Mouse (Mus musculus): ENCODE measurements around the gene Ppp4r3a. TPM values are rescaled to one million over a fixed set of nuclear protein-coding genes. Genes with fewer than 3 reads are reported as not detected.

Gene Ppp4r3a
- total RNA-seq, 2 experiments from 2014 or later = 43.2 to 43.4 TPM

GRCm38 (mm10) chr12:101028954-101029731, 54.4 kb downstream of the Ppp4r3a start, which contains the start of gene Ccdc88c:
TSS of gene Ccdc88c (minus strand) at chr12:101029056.
- peak; percentile 78 to 89 for DNase-seq (ENCODE audit: low spot score in 2 of 2)

GRCm38 (mm10) chr12:101028247-101028953, 55.1 kb downstream of the Ppp4r3a start:
- DNase-seq (ENCODE audit: low spot score in 2 of 2) = no peak

GRCm38 (mm10) chr12:101027451-101028246, 55.9 kb downstream of the Ppp4r3a start:
- DNase-seq (ENCODE audit: low spot score in 2 of 2) = peak in 1 of 2 experiments; percentile 47

GRCm38 (mm10) chr12:101026946-101027345, 56.6 kb downstream of the Ppp4r3a start:
- DNase-seq (ENCODE audit: low spot score in 2 of 2) = peak in 1 of 2 experiments; percentile 63

- no peak for DNase-seq (ENCODE audit: low spot score in 2 of 2)
These were observed 57.0 kb downstream of the Ppp4r3a start for GRCm38 (mm10) chr12:101026518-101026917.

- DNase-seq (ENCODE audit: low spot score in 2 of 2) = no peak
These were observed 57.5 kb downstream of the Ppp4r3a start for GRCm38 (mm10) chr12:101026025-101026424.

- no peak for DNase-seq (ENCODE audit: low spot score in 2 of 2)
These were observed 58.1 kb downstream of the Ppp4r3a start for GRCm38 (mm10) chr12:101025379-101025778.

GRCm38 (mm10) chr12:101024824-101025223, 58.7 kb downstream of the Ppp4r3a start:
- DNase-seq (ENCODE audit: low spot score in 2 of 2) = no peak

- DNase-seq (ENCODE audit: low spot score in 2 of 2) = no peak
These were observed 60.4 kb downstream of the Ppp4r3a start for GRCm38 (mm10) chr12:101023143-101023542.

GRCm38 (mm10) chr12:101022353-101022752, 61.1 kb downstream of the Ppp4r3a start:
- no peak for DNase-seq (ENCODE audit: low spot score in 2 of 2)

GRCm38 (mm10) chr12:101021484-101022226, 61.8 kb downstream of the Ppp4r3a start:
- DNase-seq (ENCODE audit: low spot score in 2 of 2) = no peak

- DNase-seq (ENCODE audit: low spot score in 2 of 2) = no peak
These were observed 63.1 kb downstream of the Ppp4r3a start for GRCm38 (mm10) chr12:101020210-101021015.

- DNase-seq (ENCODE audit: low spot score in 2 of 2) = no peak
These were observed 64.1 kb downstream of the Ppp4r3a start for GRCm38 (mm10) chr12:101019443-101019842.

- no peak for DNase-seq (ENCODE audit: low spot score in 2 of 2)
These were observed 64.5 kb downstream of the Ppp4r3a start for GRCm38 (mm10) chr12:101019031-101019430.

GRCm38 (mm10) chr12:101017971-101018371, 65.5 kb downstream of the Ppp4r3a start:
- DNase-seq (ENCODE audit: low spot score in 2 of 2) = no peak

GRCm38 (mm10) chr12:101016412-101016928, 67.0 kb downstream of the Ppp4r3a start:
- no peak for DNase-seq (ENCODE audit: low spot score in 2 of 2)

- no peak for DNase-seq (ENCODE audit: low spot score in 2 of 2)
These were observed 67.6 kb downstream of the Ppp4r3a start for GRCm38 (mm10) chr12:101015926-101016325.

- DNase-seq (ENCODE audit: low spot score in 2 of 2) = no peak
These were observed 68.3 kb downstream of the Ppp4r3a start for GRCm38 (mm10) chr12:101015165-101015560.

GRCm38 (mm10) chr12:101014549-101015164, 68.8 kb downstream of the Ppp4r3a start:
- peak in 1 of 2 experiments; percentile 41 for DNase-seq (ENCODE audit: low spot score in 2 of 2)
